Mouse (Mus musculus): ENCODE measurements around the gene Gm10638.

DNA sequence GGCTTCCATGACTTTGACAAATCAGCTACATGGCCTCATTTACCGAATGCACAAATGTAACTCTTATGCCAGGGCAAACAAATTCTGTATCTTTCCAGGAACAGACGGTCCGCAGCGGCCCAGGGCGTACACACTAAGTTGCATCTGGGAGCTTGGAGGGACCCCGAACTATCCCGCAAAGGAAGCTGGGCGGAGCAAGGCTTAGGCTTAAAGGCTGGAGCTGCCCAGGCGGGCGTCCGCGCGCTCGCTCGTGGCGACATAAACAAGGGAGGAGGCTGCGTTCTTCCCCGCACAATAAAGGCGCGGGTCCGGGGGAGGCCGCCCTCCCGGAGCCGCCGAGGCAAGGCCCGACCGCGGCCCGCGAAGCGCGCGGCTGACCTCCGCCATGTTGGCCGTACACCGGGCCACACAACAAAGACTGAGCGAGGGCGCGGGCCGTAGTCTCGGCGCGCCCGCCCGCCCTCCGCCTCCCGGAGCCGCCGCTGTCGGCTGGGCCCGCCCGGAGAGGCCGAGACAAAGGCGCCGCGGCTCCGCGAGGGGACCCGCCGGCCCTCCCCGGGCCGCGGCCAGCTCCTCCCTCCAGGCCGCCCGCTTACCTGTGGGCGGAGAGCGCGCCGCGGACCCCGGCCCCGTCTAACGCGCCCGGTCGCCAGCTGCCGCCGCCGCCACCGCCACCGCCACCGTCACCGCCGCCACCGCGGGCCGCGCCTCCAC lies at the start of gene Gm10638, which contains the start of gene Siah1a:
- no peak for TF ChIP-seq CTCF (IDR thresholded peaks at IDR 0.05; ENCODE audit: extremely low read depth, insufficient read depth, insufficient read length, insufficient replicate concordance)
- TF ChIP-seq POLR2A (IDR thresholded peaks at IDR 0.05; ENCODE audit: low read depth, low read length) = no peak

Measured in spleen, adult 2 months (tissue).